Mouse (Mus musculus) spleen, adult 2 months (tissue): ENCODE data around the gene Itsn1. TPM values are rescaled to one million over a fixed set of nuclear protein-coding genes. Genes with fewer than 3 reads are reported as not detected.

Source experiments
- DNase-seq, 2 experiments: peaks; one replicate each; pipeline versions ENCODE4 v3.0.0 to v3.0.0-alpha.2; 2012 to 2021; ENCODE audit warnings: low spot score in 2 of 2, low read depth in 1 of 2
- H3K27ac ChIP-seq: fragments of 200-500 bp; 2 replicates; pipeline ENCODE4 v1.5.1; 2012; ENCODE audit warnings: low read length, inconsistent platforms; ENCODE audit not compliant: insufficient read depth
- H3K27me3 ChIP-seq: fragments of 200-500 bp; 2 replicates; pipeline ENCODE4 v1.6.1; 2012; ENCODE audit warnings: mild to moderate bottlenecking, moderate library complexity, low read length, inconsistent platforms; ENCODE audit not compliant: control insufficient read depth, insufficient read depth
- H3K36me3 ChIP-seq: fragments of 200-500 bp; 2 replicates; pipeline ENCODE4 v1.6.1; 2012; ENCODE audit warnings: mild to moderate bottlenecking, low read length, inconsistent platforms; ENCODE audit not compliant: control insufficient read depth, insufficient read depth
- H3K4me1 ChIP-seq: fragments of 200-500 bp; 2 replicates; pipeline ENCODE4 v1.6.1; 2011; ENCODE audit warnings: inconsistent platforms; ENCODE audit not compliant: control insufficient read depth, insufficient read depth, insufficient read length
- H3K4me3 ChIP-seq: fragments of 200-500 bp; 2 replicates; pipeline ENCODE4 v1.5.1; 2011; ENCODE audit warnings: mild to moderate bottlenecking, inconsistent platforms; ENCODE audit not compliant: insufficient read depth, insufficient read length; ENCODE audit errors: extremely low read depth
- CTCF ChIP-seq: fragments of 200-500 bp; IDR thresholded peaks from 2 replicates; pipeline ENCODE4 v1.5.1; 2011; ENCODE audit warnings: mild to moderate bottlenecking, inconsistent platforms; ENCODE audit not compliant: insufficient read depth, insufficient read length, insufficient replicate concordance; ENCODE audit errors: extremely low read depth
- POLR2A ChIP-seq: fragments of 200-500 bp; IDR thresholded peaks from 2 replicates; pipeline ENCODE4 v1.6.1; 2011; ENCODE audit warnings: low read depth, low read length, inconsistent platforms
- WGBS: fragments of 180-500 bp; shearing (Covaris S2); methylation state at CpG from one replicate; pipeline ENCODE4 v1.1.7; 2018; 5-methylcytosine and 5-hydroxymethylcytosine counted together
- polyA plus RNA-seq: library from polyadenylated mRNA; depleted of rRNA; stranded (reverse); fragments of >200 nt; gene quantifications from 2 replicates; pipeline ENCODE4 v1.2.3, GENCODE M21; 2012

The Itsn1 gene
- polyA plus RNA-seq, 1 experiment, result 36.0 TPM

- WGBS, result 93% methylated on average over 7 of the region's 7 CpGs
- Histone ChIP-seq H3K4me3 (no peak overlapping the region), H3K27ac (no peak overlapping the region), H3K36me3 (peaks cover 16% of the 10 kb centered on the region), H3K27me3 (no peaks in the 10 kb centered on the region), H3K4me1 (no peaks in the 10 kb centered on the region)
- TF ChIP-seq POLR2A, result no peak
- TF ChIP-seq CTCF, result no peak
- DNase-seq, result no peak
Observed at GRCm38 (mm10) chr16:91710241-91710640, 18.8 kb upstream of the Itsn1 start.

- WGBS, result 79% methylated on average over 11 of the region's 11 CpGs
Observed at GRCm38 (mm10) chr16:91716927-91717349, 12.1 kb upstream of the Itsn1 start.

GRCm38 (mm10) chr16:91717399-91717798, 11.7 kb upstream of the Itsn1 start:
- Histone ChIP-seq H3K4me1 (no peaks in the 10 kb centered on the region), H3K4me3 (no peak overlapping the region), H3K36me3 (peaks cover 10% of the 10 kb centered on the region), H3K27me3 (no peaks in the 10 kb centered on the region), H3K27ac (peak overlapping the region; percentile 20; the same call in 1 of the 2 replicates)
- TF ChIP-seq POLR2A (no peak), CTCF (no peak)
- WGBS, result 81% methylated on average over 4 of the region's 4 CpGs
- no peak for DNase-seq

More at GRCm38 (mm10) chr16:91716927-91717349, 12.1 kb upstream of the Itsn1 start:
- no peaks in the 10 kb centered on the region for H3K4me1 ChIP-seq
- H3K4me3 ChIP-seq, result no peak overlapping the region
- DNase-seq, result no peak
- no peak for TF ChIP-seq POLR2A
- no peak for TF ChIP-seq CTCF
- no peak overlapping the region for H3K27ac ChIP-seq
- H3K36me3 ChIP-seq, result peaks cover 10% of the 10 kb centered on the region
- no peaks in the 10 kb centered on the region for H3K27me3 ChIP-seq

- WGBS, result 69% methylated on average over 3 of the region's 3 CpGs
- peak; percentile 61; the same call in 1 of the 2 replicates for TF ChIP-seq CTCF
- TF ChIP-seq POLR2A, result no peak
- no peaks in the 10 kb centered on the region for H3K4me1 ChIP-seq
- H3K36me3 ChIP-seq, result peaks cover 1% of the 10 kb centered on the region; the same call in 1 of the 2 replicates
- no peak overlapping the region for H3K27ac ChIP-seq
- H3K27me3 ChIP-seq, result no peaks in the 10 kb centered on the region
- DNase-seq, result peak; percentile 26 to 56
- no peak overlapping the region for H3K4me3 ChIP-seq
Observed at GRCm38 (mm10) chr16:91724247-91724646, 4.8 kb upstream of the Itsn1 start.

- Histone ChIP-seq H3K27me3 (peaks cover 11% of the 10 kb centered on the region), H3K36me3 (no peaks in the 10 kb centered on the region), H3K27ac (no peak overlapping the region), H3K4me3 (no peak overlapping the region), H3K4me1 (no peaks in the 10 kb centered on the region)
- TF ChIP-seq CTCF (no peak), POLR2A (no peak)
- no peak for DNase-seq
- WGBS, result 90% methylated on average over 15 of the region's 15 CpGs
Observed at GRCm38 (mm10) chr16:91727433-91727832, 1.6 kb upstream of the Itsn1 start.

GRCm38 (mm10) chr16:91728123-91729065, 687 bp upstream of the Itsn1 start, which contains the start of gene Cryzl1:
Gene Cryzl1 (minus strand): TSS chr16:91728975.
- TF ChIP-seq POLR2A (peak; percentile 28; the same call in 1 of the 2 replicates), CTCF (no peak)
- H3K27ac ChIP-seq, result peak within 1 kb of the TSS; percentile 83
- H3K4me1 ChIP-seq, result no peaks in the 10 kb centered on the region
- DNase-seq, result peak; percentile 96 to 99
- peaks cover 11% of the 10 kb centered on the region for H3K27me3 ChIP-seq
- peak within 1 kb of the TSS; percentile 91 for H3K4me3 ChIP-seq
- 2% methylated on average over 46 of the region's 46 CpGs for whole genome bisulfite sequencing
- H3K36me3 ChIP-seq, result no peaks in the 10 kb centered on the region
